Mouse (Mus musculus): Measurements from ENCODE around the gene Fam72a.

- TF ChIP-seq EP300 (IDR thresholded peaks at IDR 0.05; ENCODE audit: low read depth) (no peak), CTCF (IDR thresholded peaks at IDR 0.05; ENCODE audit: low read depth) (no peak)
These were observed 42.7 kb downstream of the Fam72a start for GRCm38 (mm10) chr1:131570391-131570790.
